Mouse (Mus musculus) kidney, embryonic 14.5 days (tissue): Measurements from ENCODE around the gene Adtrp. TPM values are rescaled to one million over a fixed set of nuclear protein-coding genes. Genes with fewer than 3 reads are reported as not detected.

ENCODE experiments used
- ATAC-seq: fragments of 200-750 bp; cut with Nextera tagmentation; 2 replicates; pipeline ENCODE4 v1.8.0; 2017; ENCODE audit warnings: moderate number of reproducible peaks, mild to moderate bottlenecking, moderate TSS enrichment, moderate library complexity; ENCODE audit not compliant: low FRiP score, low TSS enrichment
- H3K27ac ChIP-seq: fragments of 300-500 bp; sonication (generic); 2 replicates; pipeline ENCODE4 v1.5.1; 2014; ENCODE audit warnings: low read depth, mild to moderate bottlenecking, low read length, moderate library complexity, mixed read lengths
- H3K27me3 ChIP-seq: fragments of 300-500 bp; sonication (generic); 2 replicates; pipeline ENCODE4 v1.6.1; 2014; ENCODE audit warnings: mild to moderate bottlenecking, low read length; ENCODE audit not compliant: control insufficient read depth, insufficient read depth
- H3K36me3 ChIP-seq: fragments of 300-500 bp; sonication (generic); 2 replicates; pipeline ENCODE4 v1.6.1; 2014; ENCODE audit warnings: low read length, mixed read lengths; ENCODE audit not compliant: control insufficient read depth, insufficient read depth
- H3K4me1 ChIP-seq: fragments of 300-500 bp; sonication (generic); 2 replicates; pipeline ENCODE4 v1.6.1; 2014; ENCODE audit warnings: low read length, mixed read lengths; ENCODE audit not compliant: control insufficient read depth, insufficient read depth
- H3K4me2 ChIP-seq: fragments of 300-500 bp; sonication (generic); replicated peaks from 2 replicates; pipeline ENCODE4 v1.6.1; 2014; ENCODE audit warnings: low read depth, mild to moderate bottlenecking, low read length
- H3K4me3 ChIP-seq: fragments of 300-500 bp; sonication (generic); 2 replicates; pipeline ENCODE4 v1.5.1; 2014; ENCODE audit warnings: mild to moderate bottlenecking, low read length
- H3K9ac ChIP-seq: fragments of 300-500 bp; sonication (generic); 2 replicates; pipeline ENCODE4 v1.6.1; 2014; ENCODE audit warnings: low read depth, mild to moderate bottlenecking, low read length, moderate library complexity
- H3K9me3 ChIP-seq: fragments of 300-500 bp; sonication (generic); 2 replicates; pipeline ENCODE4 v1.6.1; 2016; ENCODE audit warnings: low read length; ENCODE audit not compliant: control insufficient read depth
- WGBS: fragments of 180-500 bp; shearing (Covaris S2); extraction: QIAGEN DNeasy Blood & Tissue Kit; methylation state at CpG from one replicate; pipeline ENCODE4 v1.1.7; 2014; 5-methylcytosine and 5-hydroxymethylcytosine counted together
- polyA plus RNA-seq: library from polyadenylated mRNA; unstranded; fragments of >200 nt; fragmentation: Nextera tagmentation; extraction: Ambion mirVana; gene quantifications from 2 replicates; pipeline ENCODE4 v1.2.1, GENCODE M21; 2014

Adtrp gene
- polyA plus RNA-seq, 1 experiment from 2014 or later: 0.23 TPM

DNA sequence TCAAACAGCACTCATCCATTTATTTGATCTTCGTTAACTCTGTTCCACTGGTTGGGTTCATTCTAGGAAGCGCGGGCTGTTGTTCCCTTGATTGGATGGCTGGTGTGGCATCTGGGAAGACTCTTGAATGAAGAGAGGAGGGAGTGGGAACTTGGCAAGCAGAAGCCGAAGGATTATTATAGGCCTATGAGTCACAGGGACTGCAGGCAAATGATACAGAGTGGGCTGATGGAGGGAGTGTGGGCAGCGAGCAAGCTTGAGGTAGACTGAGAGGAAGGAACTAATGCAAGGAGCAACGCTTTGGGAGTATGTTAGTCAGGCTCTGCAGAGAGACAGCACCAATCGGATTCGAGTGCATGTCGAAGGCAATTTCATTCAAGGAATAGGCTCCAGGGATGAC is 98.6 kb downstream of the Adtrp start:
- no peak overlapping the region for H3K27ac ChIP-seq
- no peak overlapping the region for H3K4me2 ChIP-seq
- ATAC-seq: no peak
- H3K4me3 ChIP-seq: no peak overlapping the region
- 89% methylated on average over 9 of the region's 9 CpGs for WGBS
- H3K9me3 ChIP-seq: no peaks in the 10 kb centered on the region
- H3K36me3 ChIP-seq: no peaks in the 10 kb centered on the region
- H3K27me3 ChIP-seq: no peaks in the 10 kb centered on the region
- no peak overlapping the region for H3K9ac ChIP-seq
- 0 out of 2 replicates have a peak, but pooled peaks cover 6% of the 10 kb centered on the region for H3K4me1 ChIP-seq

DNA sequence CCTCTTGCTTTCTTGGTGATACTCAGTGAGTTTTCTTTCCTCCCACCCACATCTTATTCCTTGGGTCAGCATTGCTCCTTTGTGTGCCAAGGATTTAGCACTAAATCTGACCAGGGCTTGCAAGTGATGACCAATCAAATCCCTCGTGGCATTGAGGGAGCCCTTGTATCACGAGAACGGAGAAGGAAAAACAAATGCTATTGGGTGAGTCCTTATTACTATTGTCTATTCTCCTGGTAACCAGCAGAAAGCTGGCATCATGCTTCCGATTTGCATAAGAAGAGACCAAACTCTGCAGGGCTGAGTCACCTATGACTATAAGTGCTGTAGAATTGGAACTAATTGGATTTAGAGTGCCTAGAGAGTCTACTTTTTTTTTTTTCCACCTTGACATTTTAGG is 99.8 kb downstream of the Adtrp start:
- Histone ChIP-seq H3K9me3 (no peaks in the 10 kb centered on the region), H3K4me3 (no peak overlapping the region), H3K27ac (no peak overlapping the region), H3K4me1 (no peaks in the 10 kb centered on the region), H3K9ac (no peak overlapping the region), H3K27me3 (no peaks in the 10 kb centered on the region), H3K4me2 (no peak overlapping the region), H3K36me3 (no peaks in the 10 kb centered on the region)
- WGBS: 71% methylated on average over 4 of the region's 4 CpGs
- no peak for ATAC-seq

- Histone ChIP-seq H3K4me1 (no peaks in the 10 kb centered on the region), H3K4me2 (no peak overlapping the region), H3K9me3 (no peaks in the 10 kb centered on the region), H3K36me3 (no peaks in the 10 kb centered on the region), H3K27ac (no peak overlapping the region), H3K9ac (no peak overlapping the region), H3K27me3 (no peaks in the 10 kb centered on the region), H3K4me3 (no peak overlapping the region)
- peak; percentile 55; the same call in 1 of the 2 replicates for ATAC-seq
- 49% methylated on average over 8 of the region's 8 CpGs for WGBS
Measured at GRCm38 (mm10) chr13:41746971-41747615, 100.4 kb downstream of the Adtrp start.

DNA sequence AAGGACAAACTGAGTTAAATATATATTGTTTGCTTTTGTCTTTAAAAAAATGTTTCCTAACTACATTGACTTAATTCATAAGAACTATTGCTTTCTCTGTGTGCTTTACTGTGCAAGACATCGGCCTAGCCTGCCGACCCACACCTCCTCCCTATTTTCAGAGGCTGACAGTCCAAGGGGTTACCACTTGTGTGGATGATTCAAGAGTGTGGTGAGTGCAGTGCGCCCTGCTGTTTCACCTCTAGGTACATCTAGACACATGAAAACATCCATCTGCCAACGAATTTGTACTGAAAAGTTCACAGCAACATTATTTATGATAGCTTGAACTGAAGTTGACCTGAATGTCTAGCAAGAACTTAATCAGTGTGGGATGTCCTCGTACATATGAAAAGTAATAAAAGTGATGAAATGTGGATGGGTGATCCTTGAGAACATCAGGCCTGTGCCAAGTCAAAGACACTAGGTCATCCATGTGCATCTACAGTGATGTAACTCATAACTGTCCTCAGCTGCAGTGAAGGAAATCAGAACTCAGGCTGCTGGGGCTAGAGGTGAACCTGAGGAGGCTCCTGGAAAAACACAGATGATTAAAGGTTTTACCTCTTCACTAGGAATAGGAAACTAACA is 106.9 kb downstream of the Adtrp start:
- Histone ChIP-seq H3K4me1 (0 out of 2 replicates have a peak, but pooled peaks cover 7% of the 10 kb centered on the region), H3K9ac (no peak overlapping the region), H3K4me2 (no peak overlapping the region), H3K4me3 (no peak overlapping the region), H3K27me3 (no peaks in the 10 kb centered on the region), H3K9me3 (no peaks in the 10 kb centered on the region), H3K27ac (no peak overlapping the region), H3K36me3 (no peaks in the 10 kb centered on the region)
- ATAC-seq: peak; percentile 85
- WGBS: 25% methylated on average over 5 of the region's 5 CpGs

GRCm38 (mm10) chr13:41737628-41738309 is 109.7 kb downstream of the Adtrp start:
- Histone ChIP-seq H3K9ac (no peak overlapping the region), H3K27me3 (no peaks in the 10 kb centered on the region), H3K4me1 (0 out of 2 replicates have a peak, but pooled peaks cover 8% of the 10 kb centered on the region), H3K4me3 (no peak overlapping the region), H3K36me3 (no peaks in the 10 kb centered on the region), H3K27ac (no peak overlapping the region), H3K9me3 (no peaks in the 10 kb centered on the region), H3K4me2 (no peak overlapping the region)
- ATAC-seq: no peak
- 78% methylated on average over 10 of the region's 10 CpGs for WGBS

DNA sequence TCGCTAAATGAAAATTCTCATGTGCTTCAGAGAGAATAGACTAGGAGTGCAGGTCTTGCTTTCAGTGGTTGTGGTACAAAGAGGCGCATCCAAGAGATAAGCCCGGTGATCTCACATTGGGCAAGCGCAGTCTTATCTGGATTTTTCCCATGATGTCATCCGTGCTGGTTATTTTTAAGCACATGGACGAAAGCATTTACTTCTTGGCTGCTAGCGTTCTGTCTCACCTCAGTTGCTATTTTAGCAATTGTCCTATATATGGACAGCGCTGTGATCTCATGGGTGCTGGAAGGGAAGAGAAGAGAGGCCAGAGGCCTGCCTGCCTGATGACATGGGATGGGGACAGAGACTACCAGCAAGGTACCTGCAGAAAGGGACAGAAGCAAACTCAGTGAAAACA is 117.8 kb downstream of the Adtrp start:
- H3K36me3 ChIP-seq: no peaks in the 10 kb centered on the region
- WGBS: 91% methylated on average over 8 of the region's 8 CpGs
- no peaks in the 10 kb centered on the region for H3K4me1 ChIP-seq
- no peak overlapping the region for H3K27ac ChIP-seq
- no peak for ATAC-seq
- H3K4me3 ChIP-seq: no peak overlapping the region
- no peaks in the 10 kb centered on the region for H3K27me3 ChIP-seq
- no peaks in the 10 kb centered on the region for H3K9me3 ChIP-seq
- no peak overlapping the region for H3K9ac ChIP-seq
- no peak overlapping the region for H3K4me2 ChIP-seq

GRCm38 (mm10) chr13:41727803-41728202 is 119.7 kb downstream of the Adtrp start:
- no peak overlapping the region for H3K27ac ChIP-seq
- H3K9me3 ChIP-seq: no peaks in the 10 kb centered on the region
- no peak for ATAC-seq
- H3K9ac ChIP-seq: no peak overlapping the region
- no peaks in the 10 kb centered on the region for H3K36me3 ChIP-seq
- WGBS: 88% methylated on average over 3 of the region's 3 CpGs
- H3K4me1 ChIP-seq: no peaks in the 10 kb centered on the region
- no peak overlapping the region for H3K4me3 ChIP-seq
- H3K4me2 ChIP-seq: no peak overlapping the region
- H3K27me3 ChIP-seq: no peaks in the 10 kb centered on the region

GRCm38 (mm10) chr13:41719331-41719730 is 128.2 kb downstream of the Adtrp start:
- Histone ChIP-seq H3K4me3 (no peak overlapping the region), H3K27ac (no peak overlapping the region), H3K4me1 (no peaks in the 10 kb centered on the region), H3K27me3 (no peaks in the 10 kb centered on the region), H3K9ac (no peak overlapping the region), H3K4me2 (no peak overlapping the region), H3K36me3 (no peaks in the 10 kb centered on the region), H3K9me3 (no peaks in the 10 kb centered on the region)
- ATAC-seq: no peak
- WGBS: 91% methylated on average over 16 of the region's 16 CpGs

DNA sequence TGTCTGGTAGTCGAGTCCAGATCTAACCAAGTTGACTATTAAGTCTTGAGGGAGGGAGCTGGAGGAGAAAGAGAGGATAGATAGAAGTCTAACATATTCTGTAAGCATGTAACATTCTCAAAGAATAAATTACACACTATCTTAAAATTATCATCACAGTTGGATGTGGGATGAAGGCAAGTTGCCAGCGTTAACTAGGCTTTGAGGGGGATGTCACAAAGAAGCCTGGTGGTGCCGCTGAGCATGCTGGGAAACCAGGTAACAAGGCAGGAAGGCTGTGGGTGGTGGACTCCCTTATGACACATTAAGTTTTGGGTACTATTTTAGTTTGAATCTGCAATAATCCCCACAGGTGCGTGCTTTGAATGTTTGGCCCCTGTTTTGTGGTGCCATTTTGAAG is 129.4 kb downstream of the Adtrp start:
- Histone ChIP-seq H3K4me3 (no peak overlapping the region), H3K4me1 (no peaks in the 10 kb centered on the region), H3K4me2 (no peak overlapping the region), H3K27me3 (no peaks in the 10 kb centered on the region), H3K9me3 (no peaks in the 10 kb centered on the region), H3K27ac (no peak overlapping the region), H3K36me3 (no peaks in the 10 kb centered on the region), H3K9ac (no peak overlapping the region)
- ATAC-seq: no peak
- 92% methylated on average over 4 of the region's 4 CpGs for WGBS
